Mouse (Mus musculus): ENCODE data around the gene Tpbg. TPM values are rescaled to one million over a fixed set of nuclear protein-coding genes. Genes with fewer than 3 reads are reported as not detected.

Gene Tpbg
- total RNA-seq, 2 experiments from 2014 or later, result 2.7 to 4.2 TPM

Other genes starting within 250 kb of the Tpbg start
- gene Ibtk, start 93.0 kb upstream of the Tpbg start, total RNA-seq (2021), result 10 to 100 TPM; 36.3 to 37.2 TPM

Data from heart, postnatal 14 days (tissue).